Mouse (Mus musculus) heart, embryonic 16.5 days (tissue): ENCODE measurements around the gene Gm14214. TPM values are rescaled to one million over a fixed set of nuclear protein-coding genes. Genes with fewer than 3 reads are reported as not detected.

Source experiments
- ATAC-seq: fragments of 200-750 bp; cut with Nextera tagmentation; replicated peaks from 2 replicates; pipeline ENCODE4 v1.8.0; 2017; ENCODE audit warnings: moderate number of reproducible peaks; ENCODE audit not compliant: insufficient read depth, low FRiP score; ENCODE audit errors: extremely low read depth
- H3K27ac ChIP-seq: fragments of 300-500 bp; sonication (generic); 2 replicates; pipeline ENCODE4 v1.5.1; 2014; ENCODE audit warnings: mild to moderate bottlenecking, low read length, control low read depth, moderate library complexity
- H3K27me3 ChIP-seq: fragments of 300-500 bp; sonication (generic); 2 replicates; pipeline ENCODE4 v1.6.1; 2014; ENCODE audit warnings: low read length, mixed read lengths; ENCODE audit not compliant: control insufficient read depth, insufficient read depth
- H3K36me3 ChIP-seq: fragments of 300-500 bp; sonication (generic); 2 replicates; pipeline ENCODE4 v1.6.1; 2014; ENCODE audit not compliant: control insufficient read depth, insufficient read depth
- H3K4me1 ChIP-seq: fragments of 300-500 bp; sonication (generic); 2 replicates; pipeline ENCODE4 v1.6.1; 2014; ENCODE audit warnings: low read length, mixed read lengths; ENCODE audit not compliant: control insufficient read depth, insufficient read depth
- H3K4me2 ChIP-seq: fragments of 300-500 bp; sonication (generic); 2 replicates; pipeline ENCODE4 v1.6.1; 2014; ENCODE audit warnings: low read depth, mild to moderate bottlenecking, control low read depth, low read length
- H3K4me3 ChIP-seq: fragments of 300-500 bp; sonication (generic); 2 replicates; pipeline ENCODE4 v1.5.1; 2014; ENCODE audit warnings: mild to moderate bottlenecking, control low read depth, low read length
- H3K9ac ChIP-seq: fragments of 300-500 bp; sonication (generic); 2 replicates; pipeline ENCODE4 v1.6.1; 2014; ENCODE audit warnings: low read length, control low read depth
- H3K9me3 ChIP-seq: fragments of 300-500 bp; sonication (generic); replicated peaks from 2 replicates; pipeline ENCODE4 v1.6.1; 2016; ENCODE audit warnings: low read length; ENCODE audit not compliant: control insufficient read depth
- WGBS: fragments of 180-500 bp; shearing (Covaris S2); extraction: QIAGEN DNeasy Blood & Tissue Kit; methylation state at CpG from one replicate; pipeline ENCODE4 v1.1.7; 2014; 5-methylcytosine and 5-hydroxymethylcytosine counted together
- polyA plus RNA-seq: library from polyadenylated mRNA; unstranded; fragments of >200 nt; fragmentation: Nextera tagmentation; extraction: Ambion mirVana; gene quantifications from 2 replicates; pipeline ENCODE4 v1.2.1, GENCODE M21; 2015

The Gm14214 gene
- polyA plus RNA-seq, 1 experiment from 2014 or later, result not detected

GRCm38 (mm10) chr2:154763226-154763625 is 6.6 kb downstream of the Gm14214 start:
- no peak overlapping the region for H3K4me3 ChIP-seq
- WGBS, result 60% methylated on average over 3 of the region's 3 CpGs
- no peak overlapping the region for H3K4me2 ChIP-seq
- no peaks in the 10 kb centered on the region for H3K36me3 ChIP-seq
- H3K9me3 ChIP-seq, result no peaks in the 10 kb centered on the region
- no peak overlapping the region for H3K27ac ChIP-seq
- H3K27me3 ChIP-seq, result no peaks in the 10 kb centered on the region
- 0 out of 2 replicates have a peak, but pooled peaks have one; percentile 45 for ATAC-seq
- H3K4me1 ChIP-seq, result peaks cover 12% of the 10 kb centered on the region
- H3K9ac ChIP-seq, result no peak overlapping the region

DNA sequence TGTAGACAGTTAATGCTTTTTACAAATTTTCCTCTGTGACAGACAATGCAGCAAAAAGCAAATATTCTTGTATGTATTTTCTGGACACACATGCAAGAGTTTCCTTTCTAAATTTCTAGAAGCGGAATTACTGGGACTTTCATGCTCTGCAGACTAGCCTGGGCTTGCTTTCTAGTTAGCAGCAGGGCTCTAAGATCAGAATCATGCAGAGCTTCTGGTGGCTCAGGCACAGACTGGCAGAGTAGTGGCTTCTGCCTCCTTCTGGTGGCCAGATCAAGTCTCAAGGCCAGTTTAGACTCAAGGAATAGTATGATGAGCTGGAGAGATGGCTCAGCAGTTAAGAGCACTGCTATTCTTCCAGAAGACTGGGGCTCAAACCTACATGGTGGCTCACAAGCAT is 11.4 kb downstream of the Gm14214 start:
- ATAC-seq, result no peak
- WGBS, result 91% methylated on average over 1 of the region's 1 CpGs
- peaks cover 5% of the 10 kb centered on the region for H3K4me1 ChIP-seq

GRCm38 (mm10) chr2:154757691-154758090 is 12.1 kb downstream of the Gm14214 start:
- ATAC-seq, result no peak
- H3K4me2 ChIP-seq, result no peak overlapping the region
- no peak overlapping the region for H3K27ac ChIP-seq
- H3K27me3 ChIP-seq, result no peaks in the 10 kb centered on the region
- no peak overlapping the region for H3K9ac ChIP-seq
- no peaks in the 10 kb centered on the region for H3K4me1 ChIP-seq
- H3K9me3 ChIP-seq, result no peaks in the 10 kb centered on the region
- 85% methylated on average over 5 of the region's 5 CpGs for whole genome bisulfite sequencing
- H3K36me3 ChIP-seq, result no peaks in the 10 kb centered on the region
- H3K4me3 ChIP-seq, result no peak overlapping the region

More for the DNA sequence above, 11.4 kb downstream of the Gm14214 start:
- H3K4me2 ChIP-seq, result no peak overlapping the region
- H3K9me3 ChIP-seq, result no peaks in the 10 kb centered on the region
- H3K27ac ChIP-seq, result no peak overlapping the region
- H3K36me3 ChIP-seq, result no peaks in the 10 kb centered on the region
- H3K9ac ChIP-seq, result no peak overlapping the region
- H3K27me3 ChIP-seq, result no peaks in the 10 kb centered on the region
- no peak overlapping the region for H3K4me3 ChIP-seq

DNA sequence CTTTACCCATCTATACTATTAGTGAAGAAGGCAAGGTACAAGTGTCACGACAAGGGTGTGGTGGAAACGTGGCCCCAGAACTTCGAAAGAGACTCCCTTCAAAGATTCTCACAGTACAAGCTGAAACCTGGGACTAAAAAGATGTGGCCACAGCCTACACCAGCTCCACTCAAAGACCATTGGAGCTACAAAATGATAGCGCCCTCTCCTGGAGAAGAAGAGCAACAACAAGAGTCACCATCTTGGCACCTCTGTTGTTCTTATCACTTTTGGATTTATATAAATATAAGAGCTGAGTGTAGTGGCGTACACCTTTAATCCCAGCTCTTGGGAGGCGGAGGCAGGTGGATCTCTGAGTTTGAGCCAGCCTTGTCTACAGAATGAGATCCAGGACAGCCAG is 14.0 kb downstream of the Gm14214 start:
- WGBS, result 62% methylated on average over 6 of the region's 6 CpGs

GRCm38 (mm10) chr2:154754068-154754560 is 15.7 kb downstream of the Gm14214 start:
- Histone ChIP-seq H3K27ac (no peak overlapping the region), H3K4me1 (peaks cover 6% of the 10 kb centered on the region; the same call in 1 of the 2 replicates), H3K4me2 (no peak overlapping the region), H3K9me3 (no peaks in the 10 kb centered on the region), H3K27me3 (no peaks in the 10 kb centered on the region), H3K9ac (no peak overlapping the region), H3K36me3 (no peaks in the 10 kb centered on the region), H3K4me3 (no peak overlapping the region)
- ATAC-seq, result no peak
- 84% methylated on average over 2 of the region's 2 CpGs for WGBS

More for the DNA sequence above, 14.0 kb downstream of the Gm14214 start:
- Histone ChIP-seq H3K4me2 (no peak overlapping the region), H3K9ac (no peak overlapping the region), H3K36me3 (no peaks in the 10 kb centered on the region), H3K27ac (no peak overlapping the region), H3K4me3 (no peak overlapping the region), H3K9me3 (no peaks in the 10 kb centered on the region), H3K4me1 (no peaks in the 10 kb centered on the region), H3K27me3 (no peaks in the 10 kb centered on the region)
- no peak for ATAC-seq

- no peak overlapping the region for H3K4me2 ChIP-seq
- no peak overlapping the region for H3K9ac ChIP-seq
- no peak overlapping the region for H3K27ac ChIP-seq
- H3K4me3 ChIP-seq, result no peak overlapping the region
- no peak for ATAC-seq
- H3K27me3 ChIP-seq, result no peaks in the 10 kb centered on the region
- peaks cover 4% of the 10 kb centered on the region for H3K9me3 ChIP-seq
- WGBS, result 65% methylated on average over 8 of the region's 8 CpGs
- H3K4me1 ChIP-seq, result peaks cover 6% of the 10 kb centered on the region; the same call in 1 of the 2 replicates
- no peaks in the 10 kb centered on the region for H3K36me3 ChIP-seq
These were observed 17.9 kb downstream of the Gm14214 start for GRCm38 (mm10) chr2:154751924-154752323.

GRCm38 (mm10) chr2:154749046-154750036 is 20.5 kb downstream of the Gm14214 start:
- no peak overlapping the region for H3K27ac ChIP-seq
- WGBS, result 59% methylated on average over 23 of the region's 23 CpGs
- no peak overlapping the region for H3K9ac ChIP-seq
- no peaks in the 10 kb centered on the region for H3K27me3 ChIP-seq
- H3K36me3 ChIP-seq, result no peaks in the 10 kb centered on the region
- no peak overlapping the region for H3K4me2 ChIP-seq
- peaks cover 6% of the 10 kb centered on the region; the same call in 1 of the 2 replicates for H3K4me1 ChIP-seq
- peaks cover 4% of the 10 kb centered on the region for H3K9me3 ChIP-seq
- ATAC-seq, result no peak
- no peak overlapping the region for H3K4me3 ChIP-seq

GRCm38 (mm10) chr2:154748383-154748782 is 21.4 kb downstream of the Gm14214 start:
- H3K27me3 ChIP-seq, result no peaks in the 10 kb centered on the region
- 71% methylated on average over 2 of the region's 2 CpGs for WGBS
- H3K4me1 ChIP-seq, result peaks cover 6% of the 10 kb centered on the region; the same call in 1 of the 2 replicates
- no peaks in the 10 kb centered on the region for H3K36me3 ChIP-seq
- no peak overlapping the region for H3K27ac ChIP-seq
- no peak overlapping the region for H3K4me3 ChIP-seq
- H3K4me2 ChIP-seq, result no peak overlapping the region
- no peak for ATAC-seq
- no peak overlapping the region for H3K9ac ChIP-seq
- peaks cover 4% of the 10 kb centered on the region for H3K9me3 ChIP-seq

- Histone ChIP-seq H3K9ac (no peak overlapping the region), H3K4me1 (no peaks in the 10 kb centered on the region), H3K9me3 (peaks cover 4% of the 10 kb centered on the region), H3K4me3 (no peak overlapping the region), H3K27ac (no peak overlapping the region), H3K36me3 (no peaks in the 10 kb centered on the region), H3K27me3 (no peaks in the 10 kb centered on the region), H3K4me2 (no peak overlapping the region)
- WGBS, result 71% methylated on average over 4 of the region's 4 CpGs
- no peak for ATAC-seq
These were observed 25.9 kb downstream of the Gm14214 start for GRCm38 (mm10) chr2:154743915-154744314.
